Mouse (Mus musculus) erythroid progenitor cell, adult 5-6 weeks (primary cell): ENCODE data around the gene Arid3c. TPM values are rescaled to one million over a fixed set of nuclear protein-coding genes. Genes with fewer than 3 reads are reported as not detected.
A peak's percentile ranks its signal among the peaks of the same experiment; 100 is the strongest.
"Not testable (repeated sequence)": the region's sequence is repeated elsewhere in the genome, so short reads cannot be mapped to it uniquely, and the experiment has no call there.

Experiments used
- ATAC-seq: replicated peaks from 2 replicates; pipeline ENCODE4 v1.8.0; 2016; ENCODE audit warnings: moderate number of reproducible peaks, mild to moderate bottlenecking, moderate TSS enrichment, inconsistent platforms; ENCODE audit not compliant: poor library complexity, low FRiP score, severe bottlenecking
- total RNA-seq, 2 experiments: library from RNA; stranded (forward) in 1 of 2; stranded (reverse) in 1 of 2; fragments of 150-400 nt in 1 of 2; fragments of 186-747, 209-891 nt in 1 of 2; gene quantifications; 2 replicates each; pipeline versions ENCODE4 v1.2.3 to v1.2.4; 2015 to 2017; ENCODE audit warnings: low replicate concordance in 2 of 2

The Arid3c gene
- total RNA-seq (2015; ENCODE audit: low replicate concordance): not detected in 2 replicates
- not detected in 2 replicates for total RNA-seq (2017; ENCODE audit: low replicate concordance)

- ATAC-seq: no peak
Observed at GRCm38 (mm10) chr4:41731052-41731765, at the start of gene Arid3c. Arid3c (minus strand) TSS chr4:41731142.

DNA sequence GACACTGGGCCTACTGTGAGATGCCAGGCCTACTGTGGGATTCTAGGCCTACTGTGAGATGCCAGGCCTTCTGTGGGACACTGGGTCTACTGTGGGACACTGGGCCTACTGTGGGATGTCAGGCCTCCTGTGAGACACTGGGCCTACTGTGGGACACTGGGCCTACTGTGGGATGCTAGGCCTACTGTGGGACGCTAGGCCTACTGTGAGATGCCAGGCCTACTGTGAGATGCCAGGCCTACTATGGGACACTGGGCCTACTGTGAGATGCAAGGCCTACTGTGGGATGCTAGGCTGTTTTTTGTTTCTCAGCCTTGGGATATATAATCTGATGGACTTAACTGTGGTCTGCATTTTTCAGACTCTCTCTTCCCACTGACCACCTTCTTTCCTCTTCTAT is 44.9 kb upstream of the Arid3c start:
- not testable (repeated sequence) for ATAC-seq

GRCm38 (mm10) chr4:41774506-41774905 is 43.6 kb upstream of the Arid3c start:
- not testable (repeated sequence) for ATAC-seq

- not testable (repeated sequence) for ATAC-seq
Observed at GRCm38 (mm10) chr4:41774002-41774401, 43.1 kb upstream of the Arid3c start, which contains the start of gene Ccl27a. Ccl27a (minus strand) TSS chr4:41774247.

GRCm38 (mm10) chr4:41773502-41773901 is 42.6 kb upstream of the Arid3c start:
- ATAC-seq: not testable (repeated sequence)

GRCm38 (mm10) chr4:41772946-41773345 is 42.0 kb upstream of the Arid3c start:
- ATAC-seq: not testable (repeated sequence)

- ATAC-seq: not testable (repeated sequence)
Observed at GRCm38 (mm10) chr4:41767301-41767700, 36.4 kb upstream of the Arid3c start.

DNA sequence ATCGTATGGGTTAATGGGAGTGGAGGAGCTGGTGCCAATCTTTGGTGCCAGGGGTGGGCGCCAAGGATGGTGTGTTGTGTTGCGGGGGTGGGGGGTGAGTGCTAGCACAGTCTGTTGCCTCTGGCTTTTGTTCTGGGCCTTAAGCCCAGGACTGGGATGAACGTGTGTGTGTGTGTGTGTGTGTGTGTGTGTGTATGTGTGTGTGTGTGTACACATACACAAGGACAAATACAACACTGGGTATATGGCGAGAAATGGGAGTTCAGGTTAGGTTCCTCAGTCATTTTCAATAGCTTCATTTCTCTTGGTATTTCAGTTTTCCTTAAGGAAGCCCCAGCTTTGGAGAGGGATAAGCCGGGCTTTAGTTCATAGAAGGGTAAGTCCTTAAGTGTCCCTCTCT is 32.2 kb upstream of the Arid3c start:
- ATAC-seq: not testable (repeated sequence)

GRCm38 (mm10) chr4:41762688-41763114 is 31.8 kb upstream of the Arid3c start:
- ATAC-seq: not testable (repeated sequence)

GRCm38 (mm10) chr4:41762099-41762687 is 31.3 kb upstream of the Arid3c start:
- no peak for ATAC-seq

GRCm38 (mm10) chr4:41761680-41762079 is 30.7 kb upstream of the Arid3c start:
- ATAC-seq: no peak

GRCm38 (mm10) chr4:41760911-41761310 is 30.0 kb upstream of the Arid3c start:
- ATAC-seq: no peak

DNA sequence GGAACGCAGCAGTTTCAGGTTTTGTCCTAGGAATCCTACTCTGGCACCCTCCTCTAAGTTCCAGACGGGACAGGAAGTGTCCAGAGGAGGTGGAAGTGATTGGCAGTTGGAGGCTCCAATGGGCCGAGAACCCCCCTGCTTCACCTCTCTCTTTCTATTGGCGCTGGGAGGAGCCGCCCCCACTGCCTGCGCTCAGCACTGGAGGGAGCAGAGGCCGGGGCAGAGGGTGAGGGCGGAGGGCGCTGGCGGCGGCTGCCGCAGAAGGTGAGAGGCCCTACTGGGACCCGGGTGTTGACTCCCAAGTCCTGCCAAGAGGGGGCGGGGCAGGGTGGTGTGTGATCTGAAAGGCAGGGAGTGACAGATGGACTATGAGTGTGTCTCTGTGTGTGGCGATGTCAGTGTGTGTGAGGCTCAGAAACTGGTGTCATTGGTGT is 29.4 kb upstream of the Arid3c start:
- ATAC-seq: peak; percentile 58

DNA sequence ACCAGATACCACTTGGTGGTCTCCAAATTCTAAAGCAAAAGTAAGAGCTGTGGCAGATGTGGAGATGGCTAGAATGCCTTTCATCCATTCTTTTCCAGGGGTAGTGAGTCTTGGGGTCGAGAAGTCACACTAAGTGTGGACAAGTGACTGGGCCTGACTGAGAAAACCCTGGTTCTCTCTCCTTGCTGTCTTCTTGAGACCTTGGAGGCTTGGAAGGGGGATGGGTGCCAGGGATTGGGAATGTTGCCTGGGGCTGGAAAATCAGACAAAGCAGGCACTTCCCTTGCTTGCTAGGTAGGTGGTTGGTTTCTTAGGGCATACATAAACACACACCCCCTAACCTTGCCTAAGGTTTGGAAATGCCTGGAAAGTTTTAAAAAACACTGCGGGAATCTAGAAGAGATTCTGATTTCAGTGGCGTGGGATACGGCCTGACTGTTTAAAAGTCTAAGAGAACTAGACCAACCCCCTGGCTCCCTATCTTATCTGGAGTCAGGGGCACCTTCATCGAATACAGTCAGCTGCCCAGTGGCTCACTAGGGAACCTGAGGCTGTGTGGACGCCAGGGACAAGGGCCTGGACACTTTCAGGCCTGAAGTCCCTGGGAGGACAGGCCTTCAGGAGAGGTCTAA is 28.8 kb upstream of the Arid3c start:
- no peak for ATAC-seq

- ATAC-seq: no peak
Observed at GRCm38 (mm10) chr4:41759206-41759605, 28.3 kb upstream of the Arid3c start.

- no peak for ATAC-seq
Observed at GRCm38 (mm10) chr4:41758701-41759100, 27.8 kb upstream of the Arid3c start.

DNA sequence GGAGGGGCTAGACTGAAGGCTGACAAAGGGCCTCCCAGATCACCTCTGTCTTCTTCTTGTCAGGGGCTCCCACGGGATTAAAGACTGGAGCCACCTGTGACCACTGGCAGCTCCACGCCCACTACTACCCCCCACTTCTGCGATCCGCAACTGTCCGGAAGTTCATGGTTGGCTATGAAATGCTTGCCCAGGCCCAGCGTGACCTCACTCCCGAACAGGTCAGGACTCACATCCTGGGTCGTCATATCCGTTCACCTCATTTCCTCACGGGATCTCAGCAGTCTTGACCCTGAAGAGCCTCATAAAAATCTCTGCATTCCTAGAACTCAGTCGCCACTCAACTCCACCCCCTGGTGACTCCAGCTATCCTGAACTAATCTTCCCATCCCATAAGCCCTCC is 27.1 kb upstream of the Arid3c start:
- ATAC-seq: no peak

DNA sequence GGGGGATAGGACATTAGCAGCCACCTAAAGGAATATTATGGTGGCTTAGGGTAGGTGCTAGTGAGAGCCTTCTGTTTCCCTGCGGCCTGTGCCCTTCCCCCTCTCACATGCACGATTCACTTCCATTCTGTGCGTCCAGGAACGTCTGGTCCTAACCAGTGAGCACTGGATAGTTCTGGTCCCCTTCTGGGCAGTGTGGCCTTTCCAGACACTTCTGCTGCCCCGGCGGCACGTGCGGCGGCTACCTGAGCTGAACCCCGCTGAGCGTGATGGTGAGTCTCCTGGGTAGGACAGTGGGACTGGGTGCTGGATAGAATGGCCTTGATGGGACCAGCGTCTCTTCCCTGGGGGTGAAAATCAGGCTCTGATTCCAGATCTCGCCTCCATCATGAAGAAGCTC is 26.4 kb upstream of the Arid3c start:
- ATAC-seq: no peak

GRCm38 (mm10) chr4:41756440-41756839 is 25.5 kb upstream of the Arid3c start:
- no peak for ATAC-seq

GRCm38 (mm10) chr4:41755338-41756305 is 24.7 kb upstream of the Arid3c start, which contains the start of gene Sigmar1:
Sigmar1 (minus strand) TSS chr4:41756157.
- ATAC-seq: peak; percentile 69
